Mouse (Mus musculus) embryonic fibroblast, embryonic 13.5 days (primary cell): ENCODE results near the gene Tex26.

Source experiments
- CTCF ChIP-seq: IDR thresholded peaks from 2 replicates; pipeline ENCODE4 v1.5.1; 2011; ENCODE audit warnings: mild to moderate bottlenecking, control low read depth, low read length, moderate library complexity, borderline replicate concordance; ENCODE audit not compliant: insufficient read depth
- POLR2A ChIP-seq: IDR thresholded peaks from 2 replicates; pipeline ENCODE4 v1.6.1; 2011; ENCODE audit warnings: low read depth, mild to moderate bottlenecking, control low read depth, low read length, moderate library complexity

- TF ChIP-seq CTCF, result no peak
- no peak for TF ChIP-seq POLR2A
Measured at GRCm38 (mm10) chr5:149444451-149444850, 5.0 kb downstream of the Tex26 start.
